Mouse (Mus musculus): ENCODE results near the gene Ralgapa2.

GRCm38 (mm10) chr2:146250236-146250904 lies 261.8 kb downstream of the Ralgapa2 start:
- no peak for TF ChIP-seq EP300 (IDR thresholded peaks at IDR 0.05; ENCODE audit: low read depth)
- no peak for TF ChIP-seq CTCF (IDR thresholded peaks at IDR 0.05; ENCODE audit: low read depth)

Data from heart, postnatal 0 days (tissue).